Mouse (Mus musculus) heart, embryonic 13.5 days (tissue): Measurements from ENCODE around the gene Slc25a31. TPM values are rescaled to one million over a fixed set of nuclear protein-coding genes. Genes with fewer than 3 reads are reported as not detected.

Experiments used
- ATAC-seq: fragments of 200-750 bp; cut with Nextera tagmentation; 2 replicates; pipeline ENCODE4 v1.8.0; 2017; ENCODE audit warnings: moderate TSS enrichment; ENCODE audit not compliant: insufficient number of reproducible peaks, low FRiP score, low TSS enrichment; ENCODE audit errors: extremely low read depth
- H3K27ac ChIP-seq: fragments of 300-500 bp; sonication (generic); replicated peaks from 2 replicates; pipeline ENCODE4 v1.5.1; 2015; ENCODE audit warnings: moderate library complexity, mild to moderate bottlenecking, inconsistent platforms
- H3K27me3 ChIP-seq: fragments of 300-500 bp; sonication (generic); replicated peaks from 2 replicates; pipeline ENCODE4 v1.6.1; 2015; ENCODE audit warnings: mild to moderate bottlenecking, inconsistent platforms
- H3K36me3 ChIP-seq: fragments of 300-500 bp; sonication (generic); 2 replicates; pipeline ENCODE4 v1.6.1; 2015; ENCODE audit warnings: mild to moderate bottlenecking, inconsistent platforms
- H3K4me1 ChIP-seq: fragments of 300-500 bp; sonication (generic); 2 replicates; pipeline ENCODE4 v1.6.1; 2015; ENCODE audit warnings: inconsistent platforms
- H3K4me2 ChIP-seq: fragments of 300-500 bp; sonication (generic); 2 replicates; pipeline ENCODE4 v1.6.1; 2015; ENCODE audit warnings: inconsistent platforms, mild to moderate bottlenecking, moderate library complexity
- H3K4me3 ChIP-seq: fragments of 300-500 bp; sonication (generic); 2 replicates; pipeline ENCODE4 v1.5.1; 2015; ENCODE audit warnings: moderate library complexity, mild to moderate bottlenecking, inconsistent platforms
- H3K9ac ChIP-seq: fragments of 300-500 bp; sonication (generic); 2 replicates; pipeline ENCODE4 v1.6.1; 2015; ENCODE audit warnings: inconsistent platforms, mild to moderate bottlenecking, moderate library complexity
- H3K9me3 ChIP-seq: fragments of 300-500 bp; sonication (generic); 2 replicates; pipeline ENCODE4 v1.6.1; 2016; ENCODE audit warnings: inconsistent platforms
- WGBS: fragments of 180-500 bp; shearing (Covaris S2); methylation state at CpG from one replicate; pipeline ENCODE4 v1.1.7; 2015; ENCODE audit warnings: mixed read lengths; 5-methylcytosine and 5-hydroxymethylcytosine counted together
- polyA plus RNA-seq: library from polyadenylated mRNA; unstranded; fragments of >200 nt; fragmentation: Nextera tagmentation; extraction: Ambion mirVana; gene quantifications from 2 replicates; pipeline ENCODE4 v1.2.1, GENCODE M21; 2015

The Slc25a31 gene
- 0.66 and 1.1 TPM in 2 replicates for polyA plus RNA-seq

- H3K4me1 ChIP-seq, result no peaks in the 10 kb centered on the region
- no peak within 1 kb of the TSS for H3K9ac ChIP-seq
- no peak within 1 kb of the TSS for H3K27ac ChIP-seq
- H3K4me3 ChIP-seq, result no peak within 1 kb of the TSS
- no peaks in the 10 kb centered on the region for H3K27me3 ChIP-seq
- no peak within 1 kb of the TSS for H3K4me2 ChIP-seq
- no peaks in the 10 kb centered on the region for H3K9me3 ChIP-seq
- ATAC-seq, result no peak
- H3K36me3 ChIP-seq, result no peaks in the 10 kb centered on the region
- WGBS, result 84% methylated on average over 30 of the region's 30 CpGs
Observed at GRCm38 (mm10) chr3:40708655-40709054, at the start of gene Slc25a31. TSS of gene Slc25a31 (plus strand) at chr3:40708855.

GRCm38 (mm10) chr3:40660231-40660630 is 48.4 kb upstream of the Slc25a31 start:
- WGBS, result 78% methylated on average over 2 of the region's 2 CpGs
- H3K27ac ChIP-seq, result no peak overlapping the region
- H3K9ac ChIP-seq, result no peak overlapping the region
- H3K4me3 ChIP-seq, result no peak overlapping the region
- no peaks in the 10 kb centered on the region for H3K9me3 ChIP-seq
- no peak for ATAC-seq
- H3K4me2 ChIP-seq, result no peak overlapping the region
- H3K27me3 ChIP-seq, result no peaks in the 10 kb centered on the region
- peaks cover 24% of the 10 kb centered on the region for H3K36me3 ChIP-seq
- no peaks in the 10 kb centered on the region for H3K4me1 ChIP-seq

- Histone ChIP-seq H3K4me1 (peaks cover 17% of the 10 kb centered on the region), H3K36me3 (peaks cover 21% of the 10 kb centered on the region), H3K27me3 (no peaks in the 10 kb centered on the region), H3K27ac (no peak overlapping the region), H3K9me3 (no peaks in the 10 kb centered on the region), H3K4me3 (no peak overlapping the region), H3K4me2 (no peak overlapping the region), H3K9ac (no peak overlapping the region; the same call in 1 of the 2 replicates)
- WGBS, result 66% methylated on average over 4 of the region's 4 CpGs
- no peak for ATAC-seq
Observed at GRCm38 (mm10) chr3:40666109-40666508, 42.5 kb upstream of the Slc25a31 start.

- Histone ChIP-seq H3K4me2 (no peak overlapping the region), H3K9me3 (no peaks in the 10 kb centered on the region), H3K9ac (no peak overlapping the region), H3K36me3 (peaks cover 21% of the 10 kb centered on the region), H3K4me1 (peaks cover 17% of the 10 kb centered on the region), H3K27ac (no peak overlapping the region), H3K4me3 (no peak overlapping the region), H3K27me3 (no peaks in the 10 kb centered on the region)
- WGBS, result 82% methylated on average over 8 of the region's 8 CpGs
- ATAC-seq, result no peak
Observed at GRCm38 (mm10) chr3:40666861-40667719, 41.6 kb upstream of the Slc25a31 start.

GRCm38 (mm10) chr3:40668889-40669288 is 39.8 kb upstream of the Slc25a31 start:
- Histone ChIP-seq H3K27me3 (no peaks in the 10 kb centered on the region), H3K4me3 (no peak overlapping the region), H3K36me3 (peaks cover 16% of the 10 kb centered on the region), H3K27ac (no peak overlapping the region), H3K4me2 (no peak overlapping the region), H3K4me1 (peaks cover 17% of the 10 kb centered on the region), H3K9me3 (no peaks in the 10 kb centered on the region), H3K9ac (no peak overlapping the region; the same call in 1 of the 2 replicates)
- WGBS, result 24% methylated on average over 6 of the region's 6 CpGs
- ATAC-seq, result no peak

- H3K4me3 ChIP-seq, result no peak overlapping the region
- H3K4me1 ChIP-seq, result peaks cover 20% of the 10 kb centered on the region
- H3K36me3 ChIP-seq, result peaks cover 13% of the 10 kb centered on the region
- H3K27me3 ChIP-seq, result no peaks in the 10 kb centered on the region
- no peak overlapping the region for H3K4me2 ChIP-seq
- no peak for ATAC-seq
- H3K9me3 ChIP-seq, result no peaks in the 10 kb centered on the region
- H3K27ac ChIP-seq, result no peak overlapping the region
- 92% methylated on average over 3 of the region's 3 CpGs for WGBS
- no peak overlapping the region for H3K9ac ChIP-seq
Observed at GRCm38 (mm10) chr3:40669395-40669794, 39.3 kb upstream of the Slc25a31 start.

- Histone ChIP-seq H3K4me1 (peaks cover 18% of the 10 kb centered on the region), H3K9me3 (no peaks in the 10 kb centered on the region)
- 67% methylated on average over 1 of the region's 1 CpGs for WGBS
Observed at GRCm38 (mm10) chr3:40673515-40673914, 35.1 kb upstream of the Slc25a31 start.

GRCm38 (mm10) chr3:40674873-40675405 is 33.7 kb upstream of the Slc25a31 start:
- H3K27ac ChIP-seq, result peak overlapping the region; percentile 73
- H3K9ac ChIP-seq, result no peak overlapping the region
- H3K27me3 ChIP-seq, result no peaks in the 10 kb centered on the region
- H3K36me3 ChIP-seq, result peaks cover 4% of the 10 kb centered on the region; the same call in 1 of the 2 replicates
- H3K4me1 ChIP-seq, result peaks cover 15% of the 10 kb centered on the region
- ATAC-seq, result no peak
- H3K4me2 ChIP-seq, result peak overlapping the region; percentile 56
- peak overlapping the region; percentile 10; the same call in 1 of the 2 replicates for H3K4me3 ChIP-seq
- H3K9me3 ChIP-seq, result no peaks in the 10 kb centered on the region
- 11% methylated on average over 8 of the region's 8 CpGs for WGBS

More at GRCm38 (mm10) chr3:40673515-40673914, 35.1 kb upstream of the Slc25a31 start:
- peaks cover 4% of the 10 kb centered on the region; the same call in 1 of the 2 replicates for H3K36me3 ChIP-seq
- H3K27me3 ChIP-seq, result no peaks in the 10 kb centered on the region
- no peak overlapping the region for H3K27ac ChIP-seq
- H3K4me3 ChIP-seq, result no peak overlapping the region
- no peak for ATAC-seq
- no peak overlapping the region for H3K9ac ChIP-seq
- no peak overlapping the region for H3K4me2 ChIP-seq

GRCm38 (mm10) chr3:40678856-40679255 is 29.8 kb upstream of the Slc25a31 start:
- Histone ChIP-seq H3K9me3 (no peaks in the 10 kb centered on the region), H3K27ac (no peak overlapping the region), H3K9ac (no peak overlapping the region), H3K36me3 (no peaks in the 10 kb centered on the region), H3K4me3 (no peak overlapping the region), H3K27me3 (no peaks in the 10 kb centered on the region), H3K4me1 (peaks cover 47% of the 10 kb centered on the region), H3K4me2 (no peak overlapping the region)
- 67% methylated on average over 1 of the region's 1 CpGs for WGBS
- no peak for ATAC-seq

GRCm38 (mm10) chr3:40682404-40682803 is 26.3 kb upstream of the Slc25a31 start:
- H3K27me3 ChIP-seq, result no peaks in the 10 kb centered on the region
- H3K4me3 ChIP-seq, result peak overlapping the region; percentile 22
- H3K9ac ChIP-seq, result peak overlapping the region; percentile 33
- peaks cover 56% of the 10 kb centered on the region for H3K4me1 ChIP-seq
- peak overlapping the region; percentile 85 for H3K27ac ChIP-seq
- H3K9me3 ChIP-seq, result no peaks in the 10 kb centered on the region
- peak; percentile 26; the same call in 1 of the 2 replicates for ATAC-seq
- H3K36me3 ChIP-seq, result no peaks in the 10 kb centered on the region
- WGBS, result 28% methylated on average over 11 of the region's 11 CpGs
- H3K4me2 ChIP-seq, result peak overlapping the region; percentile 52

- H3K27ac ChIP-seq, result peak overlapping the region; percentile 85
- WGBS, result 76% methylated on average over 18 of the region's 18 CpGs
- ATAC-seq, result peak; percentile 22; the same call in 1 of the 2 replicates
Observed at GRCm38 (mm10) chr3:40683171-40683570, 25.5 kb upstream of the Slc25a31 start.

More at GRCm38 (mm10) chr3:40683171-40683570, 25.5 kb upstream of the Slc25a31 start:
- 0 out of 2 replicates have a peak overlapping the region, but pooled peaks have one; percentile 33 for H3K9ac ChIP-seq
- 0 out of 2 replicates have a peak, but pooled peaks cover under 1% of the 10 kb centered on the region for H3K36me3 ChIP-seq
- no peaks in the 10 kb centered on the region for H3K9me3 ChIP-seq
- H3K27me3 ChIP-seq, result no peaks in the 10 kb centered on the region
- peak overlapping the region; percentile 28 for H3K4me2 ChIP-seq
- peak overlapping the region; percentile 11 for H3K4me3 ChIP-seq
- H3K4me1 ChIP-seq, result peaks cover 60% of the 10 kb centered on the region
